Mouse (Mus musculus) kidney, adult 2 months (tissue): ENCODE results near the gene Mief1.

ENCODE experiments used
- CTCF ChIP-seq: fragments of 200-500 bp; conservative IDR thresholded peaks from 2 replicates; pipeline ENCODE4 v1.5.1; 2011; ENCODE audit warnings: low read depth, mild to moderate bottlenecking, control low read depth, low read length, moderate library complexity, mixed read lengths; ENCODE audit not compliant: insufficient read depth, insufficient read length
- POLR2A ChIP-seq: fragments of 200-500 bp; IDR thresholded peaks from one replicate; pipeline ENCODE4 v1.6.1; 2011; ENCODE audit warnings: low read depth, low read length, control low read depth

DNA sequence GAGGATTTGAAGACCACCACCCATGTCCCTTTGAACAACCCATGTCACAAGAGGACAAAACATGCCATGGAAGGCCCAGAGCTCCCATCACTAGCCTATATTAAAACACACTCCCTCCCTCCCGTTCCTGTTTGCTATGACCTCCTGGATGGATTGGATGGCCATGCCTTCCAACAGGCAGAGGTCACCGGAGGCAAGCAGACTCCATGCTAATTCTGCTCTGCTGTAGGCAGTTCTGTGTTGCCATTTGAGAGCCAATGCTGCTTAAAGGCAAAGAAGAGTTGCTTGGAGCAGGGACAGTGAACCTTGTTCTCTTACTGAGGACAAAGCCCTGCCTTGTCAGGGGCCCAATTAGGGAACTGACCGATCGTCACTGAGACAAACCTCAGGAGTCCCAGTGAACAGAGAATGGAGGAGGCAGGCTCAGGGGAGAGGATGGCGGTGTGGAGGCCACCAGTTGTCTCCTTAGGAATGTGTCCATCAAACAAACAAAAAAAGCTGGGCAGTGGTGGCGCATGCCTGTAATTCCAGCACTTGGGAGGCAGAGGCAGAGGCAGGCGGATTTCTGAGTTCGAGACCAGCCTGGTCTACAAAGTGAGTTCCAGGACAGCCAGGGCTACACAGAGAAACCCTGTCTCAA lies 25.7 kb downstream of the Mief1 start:
- TF ChIP-seq CTCF (no peak), POLR2A (no peak)
